Mouse (Mus musculus) layer of hippocampus, adult 9-10 months (tissue): ENCODE measurements around the gene Mtmr11.

Experiments used
- DNase-seq: peaks from one replicate; pipeline ENCODE4 v3.0.0; 2022; ENCODE audit warnings: low spot score

Gene Mtmr11

DNA sequence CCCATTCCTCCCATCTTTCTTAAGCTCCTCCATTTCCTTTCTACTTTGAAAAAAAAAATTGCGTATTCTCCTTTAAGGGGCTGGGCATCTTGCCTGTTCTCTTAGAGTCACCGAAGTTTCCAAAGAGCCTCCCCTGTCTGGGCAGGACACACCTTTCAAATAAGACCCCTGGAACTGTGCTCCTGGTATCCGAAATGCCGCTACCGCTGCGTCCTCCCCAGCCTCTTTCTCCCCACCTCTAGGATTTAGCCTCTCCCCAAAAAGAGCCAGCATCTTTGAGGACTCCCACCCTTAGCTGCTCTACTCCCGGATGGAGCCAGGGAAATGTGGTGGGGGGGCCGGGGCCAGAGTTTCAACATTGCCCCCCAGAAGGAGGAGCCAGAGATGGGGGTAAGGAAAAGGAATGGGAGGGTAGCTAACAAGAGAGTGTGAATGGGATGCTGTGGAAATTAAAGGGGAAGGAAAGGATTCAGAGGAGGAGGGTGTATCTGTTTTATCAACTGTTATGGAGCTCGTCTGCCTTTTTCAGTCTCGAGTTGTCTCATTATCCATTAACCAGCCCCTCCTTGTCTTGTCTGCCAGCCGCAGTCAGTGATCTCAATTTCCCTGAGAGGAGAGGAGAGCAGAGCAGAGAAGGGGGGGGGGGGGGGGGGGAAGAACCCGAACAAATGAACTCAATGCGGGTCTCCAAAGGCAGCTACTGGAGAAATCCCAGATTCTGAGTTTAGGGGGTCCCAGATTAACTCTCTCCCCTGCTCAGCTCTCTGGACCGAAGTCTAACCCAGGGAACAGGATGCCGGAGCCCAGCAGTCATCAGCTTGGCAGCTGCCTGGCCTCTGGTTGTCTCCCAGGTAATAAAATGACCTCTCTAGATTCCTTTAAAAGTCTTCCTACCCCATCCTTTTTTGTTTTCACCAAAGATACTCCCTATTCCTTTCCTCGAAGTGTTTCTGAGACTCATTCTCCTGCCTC lies at the start of gene Mtmr11:
Gene Mtmr11 (plus strand): TSS at position 136 of the 972 bp plus-strand sequence.
- DNase-seq, result no peak

DNA sequence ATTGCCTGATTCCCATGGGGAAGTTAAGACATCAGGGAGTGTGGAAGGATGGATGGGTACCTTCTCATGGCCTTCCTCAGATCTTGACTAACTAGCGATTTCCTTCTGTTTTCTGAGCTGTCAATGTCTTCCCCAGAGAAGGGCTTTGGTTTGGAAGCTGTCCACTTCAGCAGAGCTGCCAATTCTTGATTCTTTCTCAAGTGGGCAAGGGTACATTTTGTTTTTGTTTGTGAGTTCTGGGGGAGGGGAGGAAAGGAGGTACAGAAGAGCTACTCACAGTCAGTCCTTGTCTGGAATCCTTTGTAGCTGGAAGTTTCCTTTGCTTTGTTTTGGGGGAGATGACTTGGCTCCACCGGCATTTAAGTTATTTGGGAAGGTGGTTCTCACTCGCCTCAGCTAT lies 48.6 kb upstream of the Mtmr11 start:
- no peak for DNase-seq

DNA sequence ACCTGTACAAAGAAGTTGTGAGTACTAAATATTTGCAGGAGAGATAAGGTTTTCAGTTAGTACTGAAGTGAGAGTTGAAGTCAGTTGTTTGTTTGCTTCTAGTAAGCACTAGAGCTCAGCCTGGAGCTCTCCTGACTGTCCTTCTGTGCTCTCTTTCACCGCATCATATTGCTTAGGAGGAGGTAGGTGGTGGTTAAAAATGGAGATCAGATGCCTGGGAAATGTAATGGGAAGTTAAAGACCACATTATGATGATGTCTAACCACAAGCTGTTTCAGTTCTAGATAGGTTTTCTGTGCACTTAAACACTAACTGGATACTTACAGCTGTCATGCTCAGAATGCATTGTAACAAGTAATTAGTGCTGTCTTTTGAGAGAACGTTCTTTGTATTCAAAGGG lies 43.7 kb upstream of the Mtmr11 start:
- DNase-seq, result no peak

DNA sequence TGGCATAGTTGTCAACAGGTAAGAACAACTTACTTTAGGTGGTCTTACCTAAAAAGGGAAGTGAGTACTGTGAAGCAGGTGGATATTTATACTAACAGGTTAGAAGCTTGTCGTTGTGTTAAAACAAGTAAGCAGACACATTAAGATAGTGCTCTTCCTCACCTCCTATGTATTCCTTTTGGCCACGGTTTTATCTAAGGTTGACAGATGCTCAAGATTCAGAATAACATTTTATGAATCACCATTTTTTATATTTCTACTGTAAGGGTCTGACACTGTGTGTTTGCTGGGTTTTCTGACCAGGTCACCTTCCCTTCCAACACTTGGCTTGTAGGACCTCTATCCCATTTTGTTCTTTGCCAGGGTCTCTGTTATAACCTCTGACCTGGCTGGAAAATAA lies 43.1 kb upstream of the Mtmr11 start:
- DNase-seq, result no peak

DNA sequence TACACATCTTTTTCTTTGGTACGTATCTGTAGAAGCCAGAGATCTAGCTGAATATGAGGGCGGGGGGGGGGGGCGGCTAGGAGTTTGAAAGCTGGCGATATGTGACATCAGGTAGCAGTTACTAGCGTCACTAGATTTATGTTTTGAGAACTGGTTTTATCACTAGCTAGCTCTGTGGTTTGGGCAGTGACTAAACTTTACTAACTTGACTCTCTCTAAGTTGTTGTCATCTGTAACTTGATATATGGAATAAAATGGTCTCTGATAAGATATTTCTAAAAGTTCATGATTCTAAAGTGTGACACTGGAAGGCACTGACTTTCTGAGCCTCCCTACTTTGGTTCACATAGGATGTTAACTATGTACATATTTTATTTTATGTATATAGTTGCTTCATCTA lies 37.6 kb upstream of the Mtmr11 start:
- DNase-seq, result no peak

DNA sequence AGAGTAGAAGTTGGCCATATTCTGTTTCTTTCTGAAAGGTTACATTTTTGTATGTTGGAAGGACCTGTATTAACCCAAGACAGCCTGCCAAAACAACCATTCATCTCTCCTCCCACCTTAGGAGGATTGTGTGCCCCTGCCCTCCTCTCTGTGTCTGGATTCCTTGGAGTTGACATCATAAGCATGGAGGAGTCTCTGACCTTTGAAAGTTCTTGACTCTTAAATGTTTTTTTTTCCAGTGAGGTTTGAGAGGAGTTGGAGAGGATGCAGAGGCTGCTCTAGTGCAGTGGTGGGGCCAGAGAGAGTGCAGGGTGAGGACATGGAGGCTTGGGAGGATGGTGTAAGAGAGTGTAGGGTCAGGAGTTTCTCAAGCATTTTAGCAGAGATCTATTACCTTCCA lies 33.7 kb upstream of the Mtmr11 start:
- no peak for DNase-seq

DNA sequence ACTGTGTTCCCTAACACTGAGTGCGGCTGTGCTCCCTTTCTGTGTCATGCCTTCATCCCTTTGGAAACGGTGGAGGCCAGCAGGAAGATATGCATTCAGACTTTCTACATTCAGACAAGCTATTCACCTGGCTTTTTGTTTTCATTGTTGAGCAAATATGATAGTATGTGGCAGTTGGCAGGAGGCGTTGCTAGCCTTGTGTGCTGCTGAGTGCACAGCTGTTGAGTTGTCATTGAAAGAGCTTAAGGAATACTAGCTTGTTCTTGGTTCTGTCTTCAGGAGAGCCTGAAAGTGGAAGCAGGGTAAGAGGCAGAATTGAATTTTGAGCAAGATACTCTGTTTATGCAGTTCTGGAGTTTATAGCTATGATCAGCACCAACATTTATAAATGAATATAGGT lies 29.3 kb upstream of the Mtmr11 start:
- DNase-seq, result no peak

DNA sequence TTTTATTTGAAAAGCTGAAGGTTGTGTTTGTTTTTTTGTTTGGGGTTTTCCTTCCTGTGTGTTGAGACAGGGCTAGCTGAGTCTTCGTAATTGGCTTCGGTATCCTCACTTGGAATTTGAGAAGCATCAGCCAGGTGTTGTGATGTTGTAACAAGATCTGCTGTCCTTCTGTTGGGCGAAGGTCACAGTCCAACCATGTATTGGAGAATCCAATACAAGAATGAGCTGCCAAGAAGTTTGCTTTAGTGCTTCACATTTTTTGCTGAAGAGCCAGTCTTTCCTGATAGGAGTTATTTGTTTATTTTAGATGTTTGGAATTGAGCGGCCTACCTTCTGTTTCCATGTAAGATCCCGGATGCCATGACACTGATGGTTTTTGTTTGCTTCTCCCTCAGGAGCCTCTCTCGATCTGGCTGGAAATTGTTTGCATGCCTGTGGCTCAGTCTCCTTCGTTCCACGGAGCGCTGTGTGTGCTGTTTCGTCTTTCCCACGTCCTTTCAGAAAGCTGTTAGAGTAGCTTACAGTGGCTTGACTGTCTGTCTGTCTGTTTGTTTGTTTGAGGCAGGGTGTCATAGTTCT lies 28.4 kb upstream of the Mtmr11 start:
- no peak for DNase-seq

DNA sequence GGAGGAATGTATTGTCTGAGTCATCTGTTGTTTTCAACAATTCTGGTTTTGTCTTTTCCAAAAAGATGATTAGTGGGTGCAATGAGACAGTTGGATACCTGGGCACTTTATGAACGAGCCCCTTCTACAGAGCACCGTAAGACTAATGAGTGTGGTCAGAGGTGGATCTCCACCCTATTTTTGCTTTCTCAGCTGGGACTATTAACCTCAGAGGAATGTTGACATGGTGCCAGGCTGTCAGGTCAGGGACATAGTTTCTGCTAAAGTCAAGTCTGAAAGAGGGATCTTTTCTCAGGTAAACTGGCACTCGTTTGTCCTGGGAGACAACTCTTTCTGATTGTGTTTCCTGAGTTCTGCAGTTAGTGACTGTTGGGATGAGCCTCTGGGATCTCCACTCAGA lies 26.8 kb upstream of the Mtmr11 start:
- no peak for DNase-seq

DNA sequence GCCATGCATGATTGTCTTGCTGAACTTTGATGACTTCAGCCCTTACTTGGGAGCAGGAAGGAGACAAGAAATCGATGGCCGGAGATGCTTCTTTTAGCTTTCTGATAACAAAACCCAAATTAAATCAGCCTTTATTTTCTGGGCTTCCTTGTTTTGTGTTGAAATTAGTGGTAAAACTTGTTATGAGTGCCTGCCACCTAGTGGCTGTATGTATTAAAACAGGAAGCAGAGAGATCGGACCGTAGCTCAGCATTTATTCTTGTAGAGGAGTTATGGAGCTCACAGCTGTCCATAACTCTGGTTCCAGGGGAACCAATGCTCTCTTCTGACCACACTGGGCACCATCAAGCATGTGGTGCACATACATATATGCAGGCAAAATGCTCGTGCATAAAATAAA lies 13.9 kb upstream of the Mtmr11 start:
- DNase-seq, result peak; percentile 74

DNA sequence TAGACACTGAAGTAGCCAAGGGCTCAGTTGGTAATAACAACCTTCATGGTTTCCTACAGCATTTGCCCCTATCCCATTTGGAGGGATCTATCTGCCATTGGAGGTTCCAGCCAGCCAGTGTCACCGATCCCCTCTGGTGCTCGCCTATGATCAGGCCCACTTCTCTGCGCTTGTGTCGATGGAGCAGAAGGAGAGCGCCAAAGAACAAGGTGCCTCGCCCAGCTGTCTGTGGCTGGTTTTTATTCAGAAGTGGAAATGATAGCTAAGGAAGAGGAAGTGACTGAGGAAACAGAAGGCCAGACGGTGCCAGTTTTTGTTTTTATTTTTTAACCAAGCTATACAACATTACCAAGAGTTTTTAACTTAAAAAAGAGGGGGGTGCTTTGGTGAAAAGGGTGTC lies 10.0 kb upstream of the Mtmr11 start:
- DNase-seq, result no peak

DNA sequence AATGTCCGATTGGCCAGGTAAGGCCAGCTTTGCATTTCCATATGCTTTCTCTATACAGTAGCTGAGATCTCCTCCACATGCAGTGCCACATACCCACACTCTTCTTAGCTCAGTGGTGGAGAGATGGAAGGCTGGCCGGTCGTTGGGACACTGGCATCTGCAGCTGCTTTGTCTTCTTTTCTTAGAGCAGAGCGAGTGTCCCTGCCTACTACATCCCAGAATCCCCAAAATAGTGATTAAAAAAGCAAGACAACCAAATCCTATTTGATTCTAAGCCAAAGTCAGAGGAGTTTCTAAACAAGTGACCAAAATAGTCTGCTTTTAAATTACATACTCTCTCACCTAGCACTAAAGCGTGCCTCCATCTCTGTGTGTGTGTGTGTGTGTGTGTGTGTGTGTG lies 9.2 kb upstream of the Mtmr11 start:
- no peak for DNase-seq

DNA sequence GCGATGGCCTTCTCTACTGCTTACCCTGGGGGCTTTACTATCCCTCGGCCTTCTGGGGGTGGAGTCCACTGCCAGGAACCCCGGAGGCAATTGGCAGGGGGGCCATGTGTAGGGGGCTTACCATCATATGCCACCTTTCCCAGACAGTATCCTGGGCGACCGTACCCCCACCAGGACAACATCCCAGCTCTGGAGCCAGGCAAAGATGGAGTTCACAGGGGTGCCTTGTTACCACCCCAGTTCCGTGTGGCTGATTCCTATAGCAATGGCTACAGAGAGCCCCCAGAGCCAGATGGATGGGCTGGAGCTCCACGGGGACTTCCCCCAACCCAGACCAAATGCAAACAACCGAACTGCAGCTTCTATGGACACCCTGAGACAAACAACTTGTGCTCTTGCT lies 6.3 kb upstream of the Mtmr11 start:
- no peak for DNase-seq

DNA sequence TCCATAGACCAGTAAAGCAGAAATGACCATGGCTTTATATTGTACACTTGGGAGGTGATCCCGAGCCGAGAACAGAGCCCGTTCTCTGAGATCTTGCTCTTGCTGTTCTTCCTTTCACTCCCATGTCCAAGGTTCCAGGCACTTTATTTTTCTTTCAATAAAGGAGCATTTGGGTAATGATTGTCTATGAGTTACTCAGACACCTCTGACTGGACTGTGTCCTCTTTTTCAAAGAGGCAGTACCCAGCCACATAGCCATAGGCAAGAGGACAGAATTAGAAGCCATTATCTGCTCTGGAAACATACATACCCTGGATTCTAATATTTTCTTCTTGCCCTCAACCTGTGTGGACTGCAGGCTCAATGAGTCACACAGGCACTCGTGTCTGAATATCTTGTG lies 2.0 kb upstream of the Mtmr11 start:
- DNase-seq, result no peak

DNA sequence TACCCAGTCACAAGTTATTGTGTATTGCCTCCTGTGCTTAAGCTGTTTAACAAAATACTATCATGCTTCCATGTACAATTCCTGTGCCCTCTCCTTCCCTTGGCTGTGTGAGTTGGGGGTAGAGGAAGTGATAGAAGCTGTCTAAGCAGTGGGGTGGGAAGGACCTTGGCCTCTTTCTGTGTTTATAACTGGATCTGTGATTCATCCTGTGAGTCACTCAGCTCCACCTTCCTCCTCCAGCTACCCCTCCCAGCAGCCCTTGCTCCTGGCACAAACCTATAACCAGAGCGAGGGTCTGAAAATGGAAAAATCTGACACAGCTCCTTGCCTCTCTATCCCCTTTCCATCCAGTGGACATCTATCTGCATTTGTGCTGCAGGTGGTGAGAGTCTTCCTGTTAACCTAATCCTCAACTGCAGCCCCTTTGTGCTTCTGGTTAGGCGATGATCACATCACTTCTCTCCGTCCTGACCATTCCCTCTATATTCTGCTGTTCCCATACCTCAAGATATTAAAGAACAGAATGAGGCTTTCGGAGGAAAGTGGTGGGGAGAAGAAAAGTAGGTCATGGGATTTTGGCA lies 1.5 kb upstream of the Mtmr11 start:
- no peak for DNase-seq

DNA sequence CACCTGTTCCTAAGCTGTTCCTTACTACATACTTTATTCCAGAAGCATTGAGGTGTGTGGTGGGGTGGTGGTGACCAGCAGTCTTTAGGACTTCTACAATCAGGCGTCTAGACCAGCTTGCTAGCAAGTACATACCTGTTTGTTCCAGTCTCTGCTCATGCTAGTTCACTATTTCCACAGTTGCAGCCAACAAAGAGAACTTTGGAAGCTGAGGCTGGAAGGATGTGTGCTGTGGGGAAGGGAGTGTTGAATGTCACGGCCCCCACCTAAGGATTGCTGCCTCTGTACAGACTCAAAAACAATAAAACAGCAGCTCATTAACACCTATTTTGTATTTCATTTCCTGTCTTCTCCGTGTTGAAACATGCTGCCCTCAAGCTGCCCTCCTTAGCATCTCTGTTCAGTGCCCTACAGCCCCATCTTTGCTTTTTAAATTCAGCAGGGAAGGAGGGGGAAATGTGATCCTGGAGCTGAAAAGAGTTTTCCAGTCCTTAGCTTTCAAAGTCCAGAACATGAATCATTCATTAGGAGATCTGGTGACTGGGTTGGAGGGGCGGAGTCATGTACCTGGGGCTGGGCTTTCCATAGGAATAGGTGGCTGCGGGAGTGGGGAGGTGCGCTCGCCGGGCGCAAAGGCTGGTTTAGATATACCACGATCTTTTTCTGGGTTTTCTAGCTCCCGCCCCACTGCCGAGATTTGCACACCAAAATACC lies 844 bp upstream of the Mtmr11 start:
- no peak for DNase-seq

DNA sequence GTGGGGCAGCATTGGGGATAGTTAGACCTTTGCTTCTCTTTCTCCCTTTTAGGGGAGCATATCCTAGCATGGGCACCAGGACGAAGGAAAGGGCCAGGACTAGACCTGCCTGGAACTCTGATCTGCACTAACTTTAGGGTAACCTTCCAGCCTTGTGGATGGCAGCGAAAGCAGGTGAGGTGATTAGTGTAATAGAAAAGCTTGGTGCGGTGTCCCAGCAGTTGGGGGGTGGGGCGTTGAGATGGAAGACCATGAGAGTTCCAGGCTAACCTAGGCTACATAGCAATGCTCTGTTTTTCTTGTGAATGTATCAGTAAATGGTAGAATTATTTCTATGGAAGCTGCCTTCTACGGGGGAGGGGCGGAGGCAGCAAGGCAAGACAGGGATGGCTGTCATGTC lies 1.2 kb downstream of the Mtmr11 start:
- no peak for DNase-seq

DNA sequence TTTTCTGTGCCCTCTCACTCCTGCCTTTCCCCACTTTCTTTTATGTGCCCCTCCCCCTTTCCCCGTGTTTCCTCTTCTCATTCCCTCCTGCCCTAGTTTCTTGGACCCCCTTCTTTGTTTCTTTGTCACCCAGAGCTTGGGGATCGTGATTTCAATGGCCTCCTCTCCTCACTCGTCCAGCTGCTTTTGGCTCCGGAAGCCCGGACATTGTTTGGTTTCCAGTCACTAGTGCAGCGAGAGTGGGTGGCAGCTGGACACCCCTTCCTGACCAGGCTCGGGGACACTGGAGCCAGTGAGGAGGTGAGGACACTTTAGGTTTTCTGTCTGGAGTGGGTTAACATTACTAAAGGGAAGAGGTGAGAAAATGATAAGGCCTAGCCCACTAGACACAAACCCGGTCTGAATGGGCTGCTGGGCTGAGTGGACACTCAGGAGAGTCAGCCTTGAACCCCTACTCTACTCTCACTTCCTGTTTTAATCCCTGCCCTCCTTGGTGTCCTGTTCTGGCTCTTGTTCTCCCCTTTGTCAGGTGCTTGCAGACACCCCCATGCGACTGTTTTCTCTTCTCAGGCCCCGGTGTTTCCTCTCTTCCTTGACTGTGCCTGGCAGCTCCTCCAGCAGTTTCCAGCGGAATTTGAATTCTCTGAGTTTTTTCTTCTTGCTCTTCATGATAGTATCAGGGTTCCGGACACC lies 6.8 kb downstream of the Mtmr11 start:
- no peak for DNase-seq

DNA sequence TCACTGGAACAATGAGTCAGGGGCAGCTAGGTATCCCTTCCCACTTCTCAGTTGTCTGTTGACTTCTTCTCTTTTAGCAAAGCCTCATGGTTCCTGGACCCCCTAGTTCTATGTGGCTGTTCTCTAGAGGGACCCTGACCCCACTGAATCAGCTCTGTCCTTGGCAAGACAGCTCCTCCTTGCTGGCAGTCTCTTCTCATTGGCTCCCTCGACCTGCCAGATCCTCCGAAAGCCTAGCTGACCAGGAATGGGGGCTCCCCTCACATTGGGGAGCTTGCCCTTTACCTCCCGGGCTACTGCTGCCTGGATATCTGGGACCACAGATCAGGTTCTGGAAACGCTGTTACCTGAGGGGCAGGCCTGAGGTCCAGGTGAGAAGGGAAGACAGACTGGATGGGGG lies 8.5 kb downstream of the Mtmr11 start:
- DNase-seq, result no peak

DNA sequence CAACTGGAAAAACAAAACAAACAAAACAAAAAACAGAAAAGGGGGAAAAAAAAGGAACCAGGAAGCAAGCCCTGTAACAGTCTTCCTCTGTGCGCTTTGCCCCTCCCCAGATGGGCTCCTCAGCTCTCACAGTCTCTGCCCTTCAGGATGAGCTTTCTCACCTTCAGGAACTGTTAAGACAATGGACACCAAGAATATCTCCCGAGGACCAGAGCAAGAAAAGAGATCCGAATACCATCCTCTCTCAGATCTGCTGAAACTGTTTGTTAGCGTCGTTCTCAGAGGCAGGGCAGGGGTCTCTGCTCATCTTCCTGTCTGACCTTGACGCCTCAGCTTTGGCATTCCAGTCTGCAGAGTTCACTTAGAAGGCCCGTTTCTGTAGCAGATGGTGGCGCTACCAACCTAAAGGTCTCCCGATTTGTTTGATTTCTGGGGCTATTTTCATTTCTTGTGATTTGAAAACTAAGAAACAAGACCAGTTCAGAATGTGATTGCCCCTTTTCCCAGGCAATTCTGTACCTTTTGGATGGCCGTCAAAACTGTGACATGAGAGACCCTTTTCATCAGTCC lies 9.3 kb downstream of the Mtmr11 start:
- DNase-seq, result no peak

DNA sequence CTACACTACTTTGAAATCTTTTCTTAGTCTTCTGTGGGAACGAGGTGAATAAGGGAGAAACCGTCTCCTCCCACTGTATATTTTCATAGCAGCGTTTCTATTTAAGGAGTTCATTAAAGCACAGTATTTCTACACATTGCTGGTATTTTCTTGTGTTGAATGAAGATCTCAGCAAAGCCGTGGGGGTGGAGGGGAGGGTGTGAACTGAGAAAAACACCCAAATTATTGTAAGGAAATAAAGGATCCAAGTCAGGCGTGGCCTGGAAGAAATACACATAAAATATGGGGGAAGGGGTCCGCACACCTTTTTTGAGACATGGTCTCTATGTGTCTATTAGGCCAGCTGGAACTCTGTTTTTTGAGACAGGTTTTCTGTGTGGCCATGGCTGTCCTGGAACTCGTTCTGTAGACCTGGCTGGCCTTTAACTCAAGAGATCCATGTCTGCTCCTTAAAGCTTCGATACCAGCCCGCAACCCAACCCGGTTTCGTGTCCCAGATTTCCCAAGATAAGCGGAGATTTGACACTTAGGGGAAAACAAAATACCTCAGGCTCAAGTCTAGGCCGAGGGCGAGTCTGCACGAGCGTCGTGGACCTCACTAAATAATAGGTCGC lies 9.9 kb downstream of the Mtmr11 start:
- peak; percentile 60 for DNase-seq
